Mouse (Mus musculus) lung, adult 2 months (tissue): Measurements from ENCODE around the gene Duoxa2. TPM values are rescaled to one million over a fixed set of nuclear protein-coding genes. Genes with fewer than 3 reads are reported as not detected.

Experiments used
- DNase-seq: peaks from one replicate; pipeline ENCODE4 v3.0.0; 2022
- H3K4me1 ChIP-seq: fragments of 200-500 bp; 2 replicates; pipeline ENCODE4 v1.6.1; 2011; ENCODE audit warnings: low read length; ENCODE audit not compliant: control insufficient read depth, insufficient read depth
- H3K4me3 ChIP-seq: fragments of 200-500 bp; replicated peaks from 2 replicates; pipeline ENCODE3; 2011; ENCODE audit warnings: low read depth, mild to moderate bottlenecking, control low read depth, low read length; ENCODE audit errors: extremely low read depth
- CTCF ChIP-seq: fragments of 200-500 bp; IDR thresholded peaks from 2 replicates; pipeline ENCODE4 v1.5.1; 2011; ENCODE audit warnings: mild to moderate bottlenecking, low read length, control low read depth; ENCODE audit not compliant: insufficient read depth
- POLR2A ChIP-seq: fragments of 200-500 bp; IDR thresholded peaks from 2 replicates; pipeline ENCODE4 v1.6.1; 2011; ENCODE audit warnings: low read depth, mild to moderate bottlenecking, control low read depth, low read length, borderline replicate concordance; ENCODE audit errors: extremely low read depth
- WGBS: fragments of 180-500 bp; shearing (Covaris S2); methylation state at CpG from one replicate; pipeline ENCODE4 v1.1.7; 2018; 5-methylcytosine and 5-hydroxymethylcytosine counted together
- polyA plus RNA-seq: library from polyadenylated mRNA; depleted of rRNA; stranded (reverse); fragments of >200 nt; gene quantifications from 2 replicates; pipeline ENCODE4 v1.2.3, GENCODE M21; 2012; rRNA removed

Duoxa2 gene
- polyA plus RNA-seq, 1 experiment = 0.50 TPM

DNA sequence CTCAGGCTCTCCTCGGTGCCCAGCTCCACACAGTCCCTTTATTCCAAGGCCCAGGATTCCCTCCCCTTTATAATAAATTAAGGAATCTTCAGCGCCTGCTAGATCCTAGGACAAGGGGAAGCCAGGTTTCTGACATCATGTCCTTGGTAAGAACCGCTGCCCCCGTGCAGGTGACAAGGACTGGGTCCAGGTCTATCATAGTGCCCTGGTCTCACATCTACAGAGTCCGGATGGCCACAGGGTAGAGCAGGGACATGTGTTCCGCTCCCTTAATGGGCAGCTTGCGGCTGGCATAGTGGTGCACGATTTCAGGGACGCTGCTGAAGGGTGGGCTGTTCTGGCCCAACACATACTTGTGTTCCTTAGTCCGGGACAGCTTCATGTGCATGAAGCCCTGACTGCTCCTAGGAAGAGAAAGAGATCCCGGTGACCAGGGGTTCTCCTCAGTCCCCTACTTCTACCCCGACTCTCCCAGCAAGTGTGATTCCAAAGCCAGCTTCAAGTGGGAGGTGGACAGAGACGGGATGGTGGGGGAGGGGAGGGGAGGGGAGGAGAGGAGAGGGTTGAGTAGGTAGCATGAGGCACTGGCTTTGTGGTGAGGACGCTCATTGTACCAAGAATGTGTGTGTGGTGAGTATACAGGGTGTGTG is 50.6 kb downstream of the Duoxa2 start:
- TF ChIP-seq CTCF = no peak
- TF ChIP-seq POLR2A = no peak
- peaks cover 4% of the 10 kb centered on the region for H3K4me1 ChIP-seq
- WGBS = 13% methylated on average over 14 of the region's 14 CpGs
- no peak for DNase-seq
- peak overlapping the region; percentile 51 for H3K4me3 ChIP-seq

DNA sequence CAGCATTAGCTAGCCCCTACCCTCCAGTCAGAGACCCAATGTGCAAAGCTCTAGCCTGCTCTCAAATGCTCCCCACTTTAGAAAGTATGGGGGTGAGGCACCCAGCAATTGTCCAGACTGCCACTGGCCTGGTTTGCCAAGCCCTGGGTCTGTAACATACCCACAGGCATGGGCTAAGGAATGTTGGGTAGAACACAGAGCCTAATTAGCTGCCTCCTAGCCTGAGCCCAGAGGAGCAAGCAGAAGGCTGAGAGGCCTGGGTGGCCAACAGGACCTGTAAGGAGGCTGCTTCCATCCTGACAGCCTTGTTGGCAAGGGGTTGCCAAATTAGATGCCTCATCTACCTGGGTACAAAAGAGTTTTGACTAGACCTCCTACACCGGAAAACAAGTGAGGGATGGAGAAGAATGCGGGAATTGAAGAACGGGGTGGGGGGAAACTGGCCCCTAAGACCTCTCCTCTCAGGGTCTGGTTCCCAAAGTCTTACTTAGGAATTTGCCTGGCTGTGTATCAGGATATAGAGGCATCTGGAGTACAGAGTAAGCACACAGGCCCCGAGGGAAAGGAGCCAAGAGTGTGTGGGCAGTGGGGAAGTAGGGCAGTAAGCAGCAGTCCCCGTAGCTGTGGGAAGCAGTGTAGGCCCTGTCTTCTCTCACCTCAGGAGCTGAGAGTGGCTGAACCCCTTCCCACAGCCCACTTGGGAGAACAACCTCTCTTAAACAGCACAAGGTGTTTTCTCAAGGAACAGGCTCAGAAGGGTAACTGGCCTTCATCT is 52.6 kb downstream of the Duoxa2 start:
- H3K4me3 ChIP-seq = no peak overlapping the region
- TF ChIP-seq POLR2A (no peak), CTCF (no peak)
- 67% methylated on average over 5 of the region's 5 CpGs for WGBS
- peaks cover 4% of the 10 kb centered on the region for H3K4me1 ChIP-seq
- no peak for DNase-seq

DNA sequence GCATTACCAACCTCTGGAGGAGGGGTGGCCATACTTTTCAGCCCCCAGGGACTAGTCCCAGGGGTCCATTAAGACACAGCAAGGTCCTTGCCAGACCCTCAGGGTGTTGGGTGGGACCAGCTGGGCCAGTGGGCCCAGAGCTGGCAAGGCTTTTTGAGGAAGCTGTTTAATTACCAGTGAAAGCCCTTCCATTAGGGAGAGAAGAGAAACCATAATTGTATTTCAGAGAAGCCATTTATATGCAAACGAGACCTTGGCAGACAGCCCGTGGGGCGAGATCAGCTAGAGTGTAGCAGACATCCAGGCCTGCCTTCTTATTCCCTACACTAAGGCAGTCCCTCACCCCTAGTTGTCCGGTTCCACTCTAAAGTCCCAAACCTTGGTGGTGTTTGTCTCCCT is 53.2 kb downstream of the Duoxa2 start:
- DNase-seq = no peak

More for the DNA sequence above, 53.2 kb downstream of the Duoxa2 start:
- 64% methylated on average over 4 of the region's 4 CpGs for WGBS
- Histone ChIP-seq H3K4me3 (no peak overlapping the region), H3K4me1 (peaks cover 4% of the 10 kb centered on the region)
- TF ChIP-seq POLR2A (no peak), CTCF (no peak)

Other genes starting within 250 kb of the Duoxa2 start
- 7.4 and 9.2 TPM in 2 replicates for gene Spg11, start 180.5 kb upstream of the Duoxa2 start, polyA plus RNA-seq
- gene B2m, start 151.2 kb upstream of the Duoxa2 start, polyA plus RNA-seq = 1,104 and 1,411 TPM in 2 replicates
- gene Trim69, start 138.2 kb upstream of the Duoxa2 start, polyA plus RNA-seq = 0.08 TPM in 1 of 2 replicates, not detected in the other
- gene Patl2, start 112.7 kb upstream of the Duoxa2 start, polyA plus RNA-seq = 0.07 TPM in 1 of 2 replicates, not detected in the other
- not detected in 2 replicates for gene Terb2, start 112.6 kb upstream of the Duoxa2 start, polyA plus RNA-seq
- gene Sord, start 64.2 kb upstream of the Duoxa2 start, polyA plus RNA-seq = 15.3 and 21.9 TPM in 2 replicates
- 0.68 and 0.72 TPM in 2 replicates for gene Duox2, start 451 bp upstream of the Duoxa2 start, polyA plus RNA-seq
- gene Duoxa1, start 14.8 kb downstream of the Duoxa2 start, polyA plus RNA-seq = 0.23 and 9.9 TPM in 2 replicates
- 2.7 TPM in 1 of 2 replicates, not detected in the other for gene Duox1, start 16.8 kb downstream of the Duoxa2 start, polyA plus RNA-seq
- gene Shf, start 70.3 kb downstream of the Duoxa2 start, polyA plus RNA-seq = 4.5 and 6.4 TPM in 2 replicates
- 1.5 and 2.7 TPM in 2 replicates for gene Slc28a2, start 127.6 kb downstream of the Duoxa2 start, polyA plus RNA-seq
- 0.20 and 0.38 TPM in 2 replicates for gene Gm14085, start 186.0 kb downstream of the Duoxa2 start, polyA plus RNA-seq